Mouse (Mus musculus) limb, embryonic 14.5 days (tissue): ENCODE results near the gene Gclc. TPM values are rescaled to one million over a fixed set of nuclear protein-coding genes. Genes with fewer than 3 reads are reported as not detected.

Experiments used
- ATAC-seq: fragments of 200-750 bp; cut with Nextera tagmentation; 2 replicates; pipeline ENCODE4 v1.8.0; 2017; ENCODE audit warnings: low read depth, moderate number of reproducible peaks, moderate TSS enrichment; ENCODE audit not compliant: low FRiP score
- DNase-seq: peaks from one replicate; pipeline ENCODE4 v3.0.0-alpha.2; 2015; ENCODE audit warnings: low spot score
- H3K27ac ChIP-seq: fragments of 300-500 bp; sonication (generic); replicated peaks from 2 replicates; pipeline ENCODE4 v1.5.1; 2014; ENCODE audit warnings: low read depth, mild to moderate bottlenecking, low read length, moderate library complexity, mixed read lengths
- H3K27me3 ChIP-seq: fragments of 300-500 bp; sonication (generic); 2 replicates; pipeline ENCODE4 v1.6.1; 2014; ENCODE audit warnings: low read length, mixed read lengths; ENCODE audit not compliant: control insufficient read depth, insufficient read depth
- H3K36me3 ChIP-seq: fragments of 300-500 bp; sonication (generic); 2 replicates; pipeline ENCODE4 v1.6.1; 2014; ENCODE audit warnings: mild to moderate bottlenecking, low read length, moderate library complexity, mixed read lengths; ENCODE audit not compliant: control insufficient read depth, insufficient read depth
- H3K4me1 ChIP-seq: fragments of 300-500 bp; sonication (generic); 2 replicates; pipeline ENCODE4 v1.6.1; 2014; ENCODE audit warnings: antibody characterized with exemption, low read length, mixed read lengths; ENCODE audit not compliant: control insufficient read depth, insufficient read depth
- H3K4me2 ChIP-seq: fragments of 300-500 bp; sonication (generic); replicated peaks from 2 replicates; pipeline ENCODE4 v1.6.1; 2014; ENCODE audit warnings: low read depth, mild to moderate bottlenecking, low read length, moderate library complexity; ENCODE audit not compliant: severe bottlenecking
- H3K4me3 ChIP-seq: fragments of 300-500 bp; sonication (generic); replicated peaks from 2 replicates; pipeline ENCODE4 v1.5.1; 2014; ENCODE audit warnings: low read length
- H3K9ac ChIP-seq: fragments of 300-500 bp; sonication (generic); 2 replicates; pipeline ENCODE4 v1.6.1; 2014; ENCODE audit warnings: mild to moderate bottlenecking, low read depth, low read length, moderate library complexity; ENCODE audit not compliant: severe bottlenecking
- H3K9me3 ChIP-seq: fragments of 300-500 bp; sonication (generic); 2 replicates; pipeline ENCODE4 v1.6.1; 2016; ENCODE audit warnings: low read length; ENCODE audit not compliant: control insufficient read depth
- POLR2A ChIP-seq: fragments of 200-500 bp; IDR thresholded peaks from 2 replicates; pipeline ENCODE4 v1.8.0; 2012; ENCODE audit warnings: inconsistent platforms, mild to moderate bottlenecking, moderate library complexity, borderline replicate concordance; ENCODE audit not compliant: insufficient read depth, insufficient read length; ENCODE audit errors: extremely low read depth
- WGBS: fragments of 180-500 bp; shearing (Covaris S2); extraction: QIAGEN DNeasy Blood & Tissue Kit; methylation state at CpG from one replicate; pipeline ENCODE4 v1.1.7; 2014; 5-methylcytosine and 5-hydroxymethylcytosine counted together
- polyA plus RNA-seq, 2 experiments: library from polyadenylated mRNA; depleted of rRNA in 1 of 2; stranded (reverse) in 1 of 2; unstranded in 1 of 2; fragments of >200 nt; fragmentation: Nextera tagmentation in 1 of 2; extraction: Ambion mirVana in 1 of 2; gene quantifications; 2 replicates each; pipeline versions ENCODE4 v1.2.1 to v1.2.3; 2012 to 2014

Gene Gclc
- polyA plus RNA-seq, 2 experiments = 14.0 to 17.0 TPM

DNA sequence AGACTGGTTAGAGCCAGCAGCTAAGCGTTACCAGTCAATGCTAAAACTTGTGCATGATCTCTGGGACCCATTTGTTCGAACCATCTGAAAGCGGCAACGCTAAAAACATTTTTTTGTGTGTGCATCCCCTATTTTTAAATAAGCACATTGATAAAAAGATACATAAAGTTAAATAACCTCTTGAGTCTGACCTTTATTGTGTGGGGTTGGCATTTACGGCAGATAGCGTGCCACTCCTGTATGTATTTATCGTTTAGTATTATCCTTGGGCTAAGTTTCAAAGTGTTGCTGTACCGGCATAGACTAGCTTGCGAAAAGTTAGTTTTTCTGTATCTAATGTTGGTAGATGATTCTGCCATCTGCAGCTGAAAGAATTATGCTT is 1.1 kb downstream of the Gclc start:
- DNase-seq = no peak
- Histone ChIP-seq H3K27me3 (no peaks in the 10 kb centered on the region), H3K4me2 (peak overlapping the region; percentile 81), H3K4me1 (peaks cover 17% of the 10 kb centered on the region; the same call in 1 of the 2 replicates), H3K9ac (peak overlapping the region; percentile 72), H3K9me3 (no peaks in the 10 kb centered on the region), H3K36me3 (no peaks in the 10 kb centered on the region), H3K4me3 (peak overlapping the region; percentile 79), H3K27ac (no peak overlapping the region)
- no peak for TF ChIP-seq POLR2A
- 17% methylated on average over 9 of the region's 9 CpGs for WGBS
- ATAC-seq = no peak

DNA sequence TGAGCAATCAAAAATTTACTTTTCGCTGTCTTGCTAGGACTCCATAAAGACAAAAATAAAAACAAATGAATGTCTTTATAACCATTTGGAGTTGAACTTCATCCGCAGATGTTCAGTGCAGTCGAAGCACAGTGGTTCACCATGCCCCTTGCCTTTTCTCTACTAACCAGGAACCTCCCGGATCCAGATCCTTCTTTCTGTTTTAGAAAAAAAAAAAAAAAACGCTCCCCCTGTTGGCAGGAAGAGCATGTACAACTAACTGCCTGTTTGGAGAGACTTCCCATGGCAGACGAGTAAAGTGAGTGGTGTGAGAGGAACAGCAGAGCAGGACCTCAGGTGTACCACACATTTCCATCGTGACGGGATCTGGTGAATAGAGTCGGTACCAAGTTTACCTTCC is 1.7 kb downstream of the Gclc start:
- DNase-seq (peak; percentile 38), ATAC-seq (no peak)
- no peak overlapping the region for H3K9ac ChIP-seq
- no peak overlapping the region for H3K27ac ChIP-seq
- no peaks in the 10 kb centered on the region for H3K36me3 ChIP-seq
- peak overlapping the region; percentile 81; the same call in 1 of the 2 replicates for H3K4me2 ChIP-seq
- no peaks in the 10 kb centered on the region for H3K9me3 ChIP-seq
- no peak for TF ChIP-seq POLR2A
- WGBS = 32% methylated on average over 9 of the region's 9 CpGs
- peaks cover 17% of the 10 kb centered on the region; the same call in 1 of the 2 replicates for H3K4me1 ChIP-seq
- H3K27me3 ChIP-seq = no peaks in the 10 kb centered on the region
- H3K4me3 ChIP-seq = peak overlapping the region; percentile 79; the same call in 1 of the 2 replicates

DNA sequence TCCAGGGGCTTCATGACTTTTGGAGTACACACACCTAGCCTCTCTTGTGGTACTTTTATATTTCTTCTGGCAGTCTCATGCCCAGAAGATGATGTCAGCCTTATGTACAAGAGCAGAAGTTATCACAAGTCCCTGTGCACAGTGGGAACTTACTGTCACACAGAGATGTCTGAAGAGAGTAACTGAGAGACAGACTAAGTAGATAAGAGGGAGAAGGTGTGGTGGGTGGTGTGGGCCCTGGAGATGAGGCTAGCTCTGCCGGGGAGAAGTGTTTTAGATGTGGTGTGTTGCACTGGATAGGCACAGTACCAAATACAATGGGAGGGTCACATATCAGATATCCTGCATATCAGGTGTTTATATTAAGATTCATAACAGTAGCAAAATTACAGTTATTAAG is 3.0 kb downstream of the Gclc start:
- ATAC-seq = no peak
- H3K36me3 ChIP-seq = no peaks in the 10 kb centered on the region

DNA sequence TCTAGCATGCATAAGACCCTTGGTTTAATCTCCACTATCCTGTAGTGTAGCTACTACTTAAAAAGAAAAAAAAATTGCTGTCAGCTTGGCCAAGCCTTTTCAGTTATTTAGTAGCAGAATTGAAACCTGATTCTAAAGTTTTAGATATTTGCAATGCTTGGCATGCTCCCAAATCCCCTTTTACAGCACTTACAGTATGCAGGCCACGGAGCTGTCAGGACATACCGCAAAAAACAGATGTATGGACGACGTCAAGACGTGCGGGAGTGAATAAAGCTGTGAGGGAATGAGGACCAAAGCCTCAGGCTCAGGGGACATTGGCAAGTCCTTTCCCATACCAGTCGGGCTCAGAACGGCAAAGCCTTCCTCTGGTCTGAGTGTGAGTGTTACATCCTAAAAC is 4.1 kb downstream of the Gclc start:
- H3K9ac ChIP-seq = no peak overlapping the region
- H3K27ac ChIP-seq = no peak overlapping the region
- H3K27me3 ChIP-seq = no peaks in the 10 kb centered on the region
- TF ChIP-seq POLR2A = no peak
- H3K36me3 ChIP-seq = no peaks in the 10 kb centered on the region
- no peaks in the 10 kb centered on the region for H3K9me3 ChIP-seq
- H3K4me2 ChIP-seq = no peak overlapping the region
- no peak overlapping the region for H3K4me3 ChIP-seq
- whole genome bisulfite sequencing = 14% methylated on average over 8 of the region's 8 CpGs
- ATAC-seq (no peak), DNase-seq (peak; percentile 57)
- peaks cover 17% of the 10 kb centered on the region; the same call in 1 of the 2 replicates for H3K4me1 ChIP-seq

More for the DNA sequence above, 3.0 kb downstream of the Gclc start:
- H3K9me3 ChIP-seq = no peaks in the 10 kb centered on the region
- no peak overlapping the region for H3K4me2 ChIP-seq
- no peak for TF ChIP-seq POLR2A
- DNase-seq = no peak
- WGBS = 83% methylated on average over 1 of the region's 1 CpGs
- H3K4me3 ChIP-seq = no peak overlapping the region
- H3K9ac ChIP-seq = no peak overlapping the region
- H3K27ac ChIP-seq = no peak overlapping the region
- no peaks in the 10 kb centered on the region for H3K27me3 ChIP-seq
- H3K4me1 ChIP-seq = peaks cover 17% of the 10 kb centered on the region; the same call in 1 of the 2 replicates

DNA sequence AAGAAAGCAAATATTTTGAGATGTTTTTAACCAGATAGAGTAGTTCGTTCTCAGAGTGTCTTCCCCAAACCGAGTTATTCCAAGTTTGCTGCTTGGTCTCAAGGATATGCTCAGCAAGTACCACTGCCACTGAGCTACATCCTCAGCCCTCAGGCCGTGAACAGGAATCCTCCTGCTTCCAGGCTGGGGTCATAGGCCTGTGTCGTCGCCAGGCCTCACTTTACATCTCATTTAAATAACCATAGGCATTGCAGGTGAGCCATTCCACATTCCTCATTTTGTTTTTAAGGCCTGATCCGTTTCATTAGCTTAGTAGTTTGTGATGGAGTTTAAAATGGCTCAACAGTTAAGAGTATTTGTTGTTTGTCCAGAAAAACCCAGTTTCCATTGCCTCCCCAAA is 4.8 kb downstream of the Gclc start:
- Histone ChIP-seq H3K4me2 (no peak overlapping the region), H3K27me3 (no peaks in the 10 kb centered on the region), H3K4me1 (peaks cover 17% of the 10 kb centered on the region; the same call in 1 of the 2 replicates), H3K9me3 (no peaks in the 10 kb centered on the region), H3K36me3 (no peaks in the 10 kb centered on the region), H3K4me3 (no peak overlapping the region), H3K9ac (no peak overlapping the region), H3K27ac (no peak overlapping the region)
- WGBS = 70% methylated on average over 6 of the region's 6 CpGs
- no peak for DNase-seq
- no peak for ATAC-seq
- TF ChIP-seq POLR2A = no peak

DNA sequence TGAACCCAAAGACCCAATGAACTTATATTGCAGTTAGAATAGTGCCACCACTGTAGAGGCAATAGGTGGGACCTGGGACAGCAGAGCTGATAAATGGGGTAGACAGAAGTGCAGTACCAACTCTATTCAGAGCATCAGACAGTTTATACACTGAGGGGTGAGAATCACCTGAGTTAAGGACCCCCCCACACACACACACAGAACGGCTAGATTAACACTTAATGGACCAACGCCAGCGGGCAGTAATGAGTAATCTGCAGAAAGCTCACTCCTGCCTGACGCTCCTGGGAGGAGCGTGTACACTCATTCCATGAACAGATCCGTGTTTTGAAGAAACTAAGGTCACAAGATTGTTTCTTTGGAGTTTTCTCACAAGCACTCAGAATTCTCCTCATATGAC is 5.4 kb downstream of the Gclc start:
- WGBS = 84% methylated on average over 6 of the region's 6 CpGs
- TF ChIP-seq POLR2A = no peak
- ATAC-seq (no peak), DNase-seq (no peak)
- no peaks in the 10 kb centered on the region for H3K27me3 ChIP-seq
- no peak overlapping the region for H3K27ac ChIP-seq
- no peak overlapping the region for H3K4me2 ChIP-seq
- H3K9ac ChIP-seq = no peak overlapping the region
- H3K4me1 ChIP-seq = peaks cover 17% of the 10 kb centered on the region; the same call in 1 of the 2 replicates
- no peak overlapping the region for H3K4me3 ChIP-seq
- no peaks in the 10 kb centered on the region for H3K36me3 ChIP-seq
- no peaks in the 10 kb centered on the region for H3K9me3 ChIP-seq
